Mouse (Mus musculus): ENCODE results near the gene Ybey.
A peak's percentile ranks its signal among the peaks of the same experiment; 100 is the strongest.

DNA sequence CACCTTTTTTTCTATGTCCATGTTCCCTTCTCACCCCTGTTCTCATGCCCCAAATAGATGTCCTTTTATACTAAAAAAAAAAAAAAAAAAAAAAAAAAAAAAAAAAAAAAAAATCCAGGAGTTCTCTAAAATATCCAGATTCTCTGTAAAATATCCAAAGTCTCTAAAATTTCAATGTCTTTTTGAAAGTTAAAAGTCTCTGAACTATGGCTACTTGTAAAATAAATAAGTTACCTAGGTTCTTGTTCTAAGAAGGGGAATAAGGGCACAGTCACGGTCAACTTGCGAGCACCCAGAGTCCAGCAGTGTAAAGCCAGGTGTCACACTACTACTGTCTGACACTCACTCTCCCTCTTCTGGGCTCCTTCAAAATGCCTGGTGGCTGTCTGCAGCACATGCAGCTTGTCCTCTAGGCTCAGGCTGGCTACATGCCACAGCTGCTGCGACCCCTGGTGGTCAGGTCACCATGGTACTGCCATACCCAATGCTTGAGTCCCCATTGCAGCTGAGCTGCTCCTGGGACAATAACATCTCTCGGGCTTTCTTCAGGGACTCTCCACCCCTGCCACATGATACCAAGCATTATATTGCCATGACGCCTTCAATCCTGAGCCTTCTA lies 44.2 kb upstream of the Ybey start:
- TF ChIP-seq POLR2A (IDR thresholded peaks at IDR 0.05; ENCODE audit: insufficient read length, low read depth) (no peak), MAX (IDR thresholded peaks at IDR 0.05; ENCODE audit: low read depth) (no peak), CEBPB (IDR thresholded peaks at IDR 0.05; ENCODE audit: insufficient read depth, poor library complexity, severe bottlenecking) (no peak), E2F4 (IDR thresholded peaks at IDR 0.05; ENCODE audit: insufficient read depth) (no peak), MYOG (IDR thresholded peaks at IDR 0.05; ENCODE audit: control insufficient read depth in 1 of 3, insufficient read depth in 1 of 3, insufficient read length in 2 of 3, low read depth in 2 of 3) (peak in 1 of 3 experiments; percentile 18)
